Mouse (Mus musculus): ENCODE data around the gene Plscr3.

Plscr3 gene

DNA sequence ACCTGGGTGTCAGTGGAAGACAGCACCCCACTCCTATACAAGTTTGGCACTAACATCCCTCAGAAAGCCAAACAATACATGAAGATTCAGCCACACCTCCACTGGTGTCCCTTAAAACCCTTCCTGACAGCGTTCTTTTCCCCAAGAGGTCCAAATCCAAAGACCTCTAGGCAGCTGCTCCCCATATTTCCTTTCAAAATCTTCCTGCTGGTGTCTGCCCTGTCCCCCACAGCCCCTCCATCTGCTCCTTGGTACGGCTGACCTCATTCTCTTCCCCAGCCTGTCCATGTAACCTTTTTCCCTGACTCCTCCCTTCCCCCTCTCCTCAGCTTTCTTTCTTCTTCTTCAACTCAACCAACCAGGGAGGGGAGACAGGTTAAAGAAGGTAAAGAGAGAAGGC is 22.7 kb upstream of the Plscr3 start:
- no peak for DNase-seq (ENCODE audit: extremely low spot score, low read depth, low spot score)

DNA sequence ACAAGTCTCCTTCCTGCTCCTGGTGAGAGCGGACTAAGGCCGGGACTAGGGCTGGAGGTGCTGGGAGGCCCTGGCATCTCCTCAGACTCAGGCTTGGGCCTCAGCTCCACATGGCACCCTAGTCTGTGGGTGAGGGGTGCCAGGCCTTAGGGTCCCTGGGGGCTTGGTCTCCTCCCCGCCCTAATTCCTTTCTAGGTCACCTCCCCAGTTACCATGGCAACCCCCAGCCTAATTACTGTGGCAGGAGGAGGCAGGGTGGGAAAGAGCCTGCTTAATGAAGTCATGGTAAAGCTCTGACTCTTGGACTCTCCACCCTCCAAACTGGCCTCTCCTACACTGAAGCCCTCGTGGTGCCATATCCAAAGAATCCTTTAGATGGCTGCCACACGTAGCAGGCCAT is 17.3 kb upstream of the Plscr3 start:
- no peak for DNase-seq (ENCODE audit: extremely low spot score, low read depth, low spot score)

DNA sequence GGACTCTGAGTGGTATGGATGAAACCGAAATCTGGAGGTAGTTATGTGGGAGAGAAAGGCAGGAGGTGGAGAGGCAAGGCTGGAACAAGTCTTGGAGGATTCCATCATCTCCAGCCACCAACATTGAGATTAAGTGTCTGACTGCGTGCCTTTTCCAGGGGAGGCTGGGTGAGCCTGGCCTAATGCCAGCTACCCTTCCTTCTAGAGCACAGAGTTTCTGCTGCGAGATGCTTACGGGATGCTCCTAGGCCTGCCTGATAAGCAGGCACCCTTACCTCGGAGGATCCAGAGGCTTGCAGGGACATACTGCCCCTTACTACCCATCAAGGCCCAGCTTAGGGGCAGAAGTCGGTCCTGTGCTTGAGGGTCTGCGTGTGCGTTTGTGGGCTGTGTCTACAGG is 12.6 kb upstream of the Plscr3 start:
- no peak for DNase-seq (ENCODE audit: extremely low spot score, low read depth, low spot score)

DNA sequence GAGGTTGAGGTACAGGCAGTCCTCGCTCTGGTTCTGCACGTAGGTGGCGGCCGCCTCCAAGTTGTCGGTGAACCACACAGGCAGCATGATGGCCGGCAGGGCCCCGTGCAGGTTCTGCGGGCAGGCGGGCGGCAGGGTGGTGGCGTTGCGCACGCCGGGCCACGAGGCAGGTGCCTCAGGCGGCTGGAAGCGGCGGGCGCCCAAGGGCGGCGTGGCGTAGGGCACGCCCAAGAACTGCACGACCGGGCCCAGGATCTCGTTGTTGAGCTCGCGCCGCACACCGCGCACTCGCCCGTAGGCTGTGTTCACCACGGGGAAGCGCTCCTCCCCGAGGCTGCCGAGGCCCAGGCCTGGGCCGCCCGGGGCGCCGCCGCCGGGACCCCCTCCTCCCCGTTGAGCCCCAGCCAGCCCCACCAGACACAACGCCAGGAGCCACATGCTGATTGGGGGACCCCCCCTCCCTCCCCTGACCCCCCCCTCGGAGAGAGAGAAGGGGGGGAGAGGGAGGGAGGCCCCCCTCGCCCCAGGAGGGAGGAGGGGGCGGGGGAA is 12.1 kb upstream of the Plscr3 start:
- no peak for DNase-seq (ENCODE audit: extremely low spot score, low read depth, low spot score)

DNA sequence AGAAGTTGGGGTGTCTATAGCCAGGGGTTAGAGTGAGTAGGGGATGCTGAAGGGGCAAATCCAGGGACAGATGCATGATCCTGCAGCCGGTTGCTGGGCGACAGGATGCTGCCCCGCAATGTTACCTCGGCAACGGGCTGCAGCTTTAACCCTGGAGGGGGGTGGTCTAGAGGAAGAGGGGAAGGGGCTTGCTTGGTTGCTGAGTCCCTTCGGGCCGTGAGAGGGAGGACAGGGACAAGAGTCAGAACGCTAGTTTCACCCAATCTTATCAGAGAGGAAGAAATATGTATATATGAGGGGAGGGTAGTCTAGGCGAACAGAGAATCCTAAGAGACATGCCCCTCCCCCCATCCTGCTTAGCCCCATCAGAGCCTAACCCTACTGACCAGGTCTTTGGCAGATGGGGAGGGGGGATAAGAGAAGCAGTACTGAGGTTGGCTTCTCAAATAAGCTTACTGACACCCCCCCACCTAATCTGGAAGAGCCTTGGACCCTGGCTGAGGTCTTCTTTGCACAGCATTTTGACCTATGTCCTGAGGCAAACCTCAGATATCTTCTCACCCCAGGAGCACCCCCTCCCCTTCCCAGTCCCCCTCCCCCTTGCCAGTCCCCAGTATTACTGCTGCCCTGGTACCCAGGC is 10.7 kb upstream of the Plscr3 start:
- no peak for DNase-seq (ENCODE audit: extremely low spot score, low read depth, low spot score)

DNA sequence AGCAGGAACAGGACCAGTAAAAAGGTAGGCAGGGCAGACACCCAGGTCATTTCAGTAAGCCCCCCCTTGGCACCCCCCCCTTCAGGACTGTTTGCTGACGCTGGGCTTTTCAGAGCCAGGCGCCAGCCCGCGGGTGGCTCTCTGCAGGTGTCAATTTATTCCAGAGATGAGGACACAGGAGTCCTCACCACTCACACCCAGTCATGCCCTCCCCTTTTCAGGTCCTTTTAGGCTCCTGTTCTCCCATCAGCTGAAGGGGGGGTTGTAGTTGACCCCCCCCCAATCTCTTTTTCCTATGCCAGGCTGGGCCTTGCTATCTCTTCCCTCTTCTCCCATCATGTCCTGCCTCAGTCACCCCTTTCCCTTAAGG is 10.2 kb upstream of the Plscr3 start:
- DNase-seq (ENCODE audit: extremely low spot score, low read depth, low spot score) = no peak

DNA sequence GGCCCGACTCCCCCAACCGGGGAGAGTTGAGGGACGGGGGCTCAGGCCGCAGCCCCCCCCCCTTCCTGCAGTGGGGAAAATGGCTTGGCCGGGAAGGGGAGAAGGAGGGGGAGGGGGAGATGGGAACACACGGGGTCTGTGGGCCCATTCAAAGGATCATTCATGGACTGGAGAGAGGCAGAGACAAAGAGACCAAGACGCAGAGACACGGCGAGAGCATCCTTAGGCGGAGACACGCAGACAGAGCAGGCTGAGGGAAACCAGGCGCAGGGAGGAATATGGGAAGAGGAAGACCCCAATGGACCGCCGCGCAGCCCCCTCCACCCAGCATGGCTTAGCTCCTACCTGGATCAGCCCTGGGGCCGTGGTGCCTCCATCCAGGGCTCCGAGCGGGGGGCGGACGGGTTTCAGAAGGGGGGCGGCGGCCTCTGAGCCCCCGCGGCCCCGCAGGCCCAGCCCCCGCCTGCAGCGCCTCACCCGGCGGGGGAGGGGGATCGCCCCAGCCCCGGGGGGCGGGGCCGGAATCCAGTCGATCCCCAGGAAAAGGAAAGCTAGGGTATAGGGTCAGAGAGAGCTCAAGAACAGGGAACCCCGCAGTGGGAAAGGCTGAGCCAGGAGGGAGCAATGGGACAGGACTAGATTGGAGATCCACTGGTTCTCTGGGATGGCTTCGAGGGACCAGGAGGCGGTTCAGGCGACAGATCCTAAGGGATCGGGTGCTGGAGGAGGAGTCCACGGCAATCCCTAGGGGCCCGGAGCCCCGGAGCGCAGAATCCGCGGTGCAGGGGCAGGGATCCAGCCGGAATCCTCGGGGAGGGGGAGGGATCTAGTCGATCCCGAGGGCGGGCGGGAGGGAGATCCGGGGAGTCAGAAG is 9.2 kb upstream of the Plscr3 start:
- no peak for DNase-seq (ENCODE audit: extremely low spot score, low read depth, low spot score)

DNA sequence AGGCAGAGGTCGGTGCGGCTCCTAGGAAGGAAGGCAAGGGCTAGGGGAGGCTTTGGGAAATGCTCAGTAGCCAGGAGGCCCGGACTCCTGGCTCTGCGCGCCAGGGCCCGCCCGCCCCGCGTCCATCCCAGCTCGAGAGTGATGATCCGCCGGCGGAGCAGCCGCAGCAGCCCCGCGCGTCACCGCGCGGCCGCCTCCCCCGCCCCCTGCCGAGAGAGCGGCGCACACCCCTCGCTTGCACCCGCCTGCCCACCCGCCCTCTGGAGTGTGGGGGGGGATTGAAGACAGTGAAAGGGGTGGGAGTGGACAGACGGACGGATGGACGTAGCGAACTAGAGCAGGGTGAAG is 8.6 kb upstream of the Plscr3 start, which contains the start of gene Nlgn2:
TSS of gene Nlgn2 (minus strand) at position 181 of the 348 bp plus-strand sequence.
- no peak for DNase-seq (ENCODE audit: extremely low spot score, low read depth, low spot score)

DNA sequence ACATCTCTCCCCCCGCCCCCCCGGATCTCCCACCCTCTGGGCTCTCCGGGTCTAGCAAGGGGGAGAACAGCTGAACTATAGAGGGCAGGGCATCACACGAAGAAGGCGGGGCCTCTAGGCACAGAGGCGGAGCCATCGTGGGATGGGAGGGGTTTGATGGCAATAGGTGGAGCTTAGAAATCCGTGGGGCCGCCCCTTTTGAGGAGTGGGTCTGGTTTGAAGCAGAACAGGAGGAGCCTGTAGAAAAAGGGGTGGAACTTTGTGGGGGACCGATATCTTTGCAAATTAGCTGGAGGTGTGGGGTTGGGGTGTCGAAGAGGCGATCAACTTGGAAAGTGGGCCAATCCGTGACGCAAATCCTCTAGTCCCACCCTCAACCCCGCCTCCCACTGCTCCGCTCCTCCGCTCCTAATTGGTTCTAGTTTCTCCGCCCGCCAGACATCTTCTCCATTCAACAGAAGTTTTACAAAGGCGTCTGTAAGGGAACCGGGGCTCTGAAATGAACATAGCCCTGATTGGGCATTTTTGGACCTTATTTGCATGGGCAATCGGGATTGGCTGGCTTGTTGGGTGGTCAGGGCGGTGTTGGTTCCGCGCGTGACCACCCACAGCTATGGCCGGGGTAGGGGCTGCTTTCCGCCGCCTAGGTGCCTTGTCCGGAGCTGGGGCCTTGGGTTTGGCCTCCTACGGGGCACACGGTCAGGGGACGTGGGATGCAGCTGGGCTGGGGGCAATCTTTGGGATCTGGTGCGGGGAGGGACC is 8.0 kb upstream of the Plscr3 start, which contains the start of gene Tmem256:
TSS of gene Tmem256 (plus strand) at position 563 of the 762 bp plus-strand sequence.
- peak; percentile 93 for DNase-seq (ENCODE audit: extremely low spot score, low read depth, low spot score)

DNA sequence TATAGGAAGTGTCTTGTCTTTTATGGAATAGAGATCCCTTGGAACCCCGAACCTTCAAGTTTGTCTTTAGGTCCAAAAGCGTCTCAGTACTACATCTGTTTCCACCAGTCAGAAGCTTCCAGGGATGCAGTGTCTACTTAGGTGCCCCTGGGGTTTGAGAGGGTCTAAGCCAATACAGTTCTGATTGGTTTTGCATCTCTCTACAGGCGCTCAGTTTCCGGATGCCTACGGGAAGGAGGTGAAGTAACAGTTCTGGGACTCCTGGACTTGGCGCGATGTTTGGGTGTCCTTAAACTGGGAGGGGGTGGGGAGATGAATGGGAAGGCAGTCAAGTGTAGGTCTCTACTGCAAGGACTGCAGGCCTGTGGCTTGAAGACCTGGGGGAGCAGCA is 7.5 kb upstream of the Plscr3 start:
- no peak for DNase-seq (ENCODE audit: extremely low spot score, low read depth, low spot score)

DNA sequence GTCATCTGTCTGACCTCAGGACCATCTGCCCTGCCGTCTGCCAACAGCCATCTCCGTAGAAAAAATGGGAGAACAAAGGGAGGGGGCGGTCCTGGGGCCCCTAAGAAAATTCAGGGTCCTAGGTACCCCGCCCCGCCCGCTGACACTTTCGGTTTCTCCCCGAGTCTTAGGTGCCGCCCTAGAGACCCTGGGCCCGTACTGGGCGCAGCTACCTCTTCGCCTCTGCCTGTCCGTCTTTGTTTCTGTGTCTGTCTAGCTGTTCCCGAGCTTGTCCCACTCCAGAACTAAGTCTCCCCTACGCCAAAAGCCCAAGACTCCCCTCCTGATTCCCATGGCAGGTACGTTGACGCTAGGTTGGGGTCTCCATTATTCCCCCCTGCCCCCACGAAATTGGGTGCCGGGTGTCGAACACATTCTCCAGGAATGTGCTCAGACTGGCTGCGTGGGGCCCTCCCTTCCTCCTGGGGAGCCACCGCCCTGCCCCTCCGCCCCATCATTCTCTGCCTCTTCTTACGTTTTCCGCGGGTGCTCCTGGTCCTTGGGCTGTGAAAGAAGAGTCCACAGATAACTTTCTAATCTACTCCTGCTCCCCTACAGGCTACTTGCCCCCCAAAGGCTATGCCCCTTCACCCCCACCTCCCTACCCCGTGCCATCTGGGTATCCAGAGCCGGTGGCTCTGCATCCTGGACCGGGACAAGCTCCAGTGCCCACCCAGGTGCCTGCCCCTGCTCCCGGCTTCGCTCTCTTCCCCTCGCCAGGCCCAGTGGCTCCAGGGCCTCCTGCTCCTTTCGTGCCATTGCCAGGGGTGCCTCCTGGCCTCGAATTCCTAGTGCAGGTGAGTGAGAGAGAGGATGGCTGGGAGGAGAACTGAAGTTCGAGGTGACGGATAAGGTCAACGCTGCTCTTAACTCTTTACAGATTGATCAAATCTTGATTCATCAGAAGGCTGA is 837 bp downstream of the Plscr3 start:
- DNase-seq (ENCODE audit: extremely low spot score, low read depth, low spot score) = no peak

DNA sequence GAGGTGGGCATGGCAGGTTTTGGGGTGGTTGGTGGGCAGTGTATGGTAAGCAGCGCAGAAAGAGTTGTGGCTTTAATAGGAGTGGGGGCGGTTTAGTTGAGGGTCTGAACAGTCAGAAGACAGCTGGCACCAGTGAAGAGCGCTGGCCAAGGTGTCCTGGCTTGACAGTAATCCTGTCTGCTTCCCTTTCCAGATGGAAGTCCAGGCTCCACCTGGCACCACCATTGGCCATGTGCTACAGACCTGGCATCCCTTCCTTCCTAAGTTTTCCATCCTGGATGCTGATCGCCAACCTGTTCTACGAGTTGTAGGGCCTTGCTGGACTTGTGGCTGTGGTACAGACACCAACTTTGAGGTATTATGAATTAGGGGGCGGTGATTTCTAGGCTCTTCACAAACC is 1.8 kb downstream of the Plscr3 start:
- no peak for DNase-seq (ENCODE audit: extremely low spot score, low read depth, low spot score)

DNA sequence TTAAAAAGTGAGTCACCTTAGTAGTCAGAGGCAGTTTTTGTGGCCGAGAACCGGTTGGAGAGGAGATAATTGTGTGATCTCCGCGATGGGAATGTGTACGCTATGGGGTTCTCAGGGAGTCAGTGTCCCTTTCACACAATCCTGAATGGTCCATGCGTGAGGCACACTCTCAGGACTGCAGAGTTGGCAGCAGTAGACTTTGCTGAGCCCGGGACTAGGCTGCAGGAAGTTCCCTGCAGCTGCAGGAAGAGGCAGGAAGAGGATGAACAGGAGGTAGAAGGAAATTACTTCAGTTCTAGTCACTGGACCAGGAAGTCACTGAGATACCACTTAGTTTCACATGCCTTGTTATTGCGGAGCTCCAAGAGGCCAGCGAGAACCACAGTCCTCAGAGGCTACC is 3.0 kb downstream of the Plscr3 start:
- DNase-seq (ENCODE audit: extremely low spot score, low read depth, low spot score) = no peak

DNA sequence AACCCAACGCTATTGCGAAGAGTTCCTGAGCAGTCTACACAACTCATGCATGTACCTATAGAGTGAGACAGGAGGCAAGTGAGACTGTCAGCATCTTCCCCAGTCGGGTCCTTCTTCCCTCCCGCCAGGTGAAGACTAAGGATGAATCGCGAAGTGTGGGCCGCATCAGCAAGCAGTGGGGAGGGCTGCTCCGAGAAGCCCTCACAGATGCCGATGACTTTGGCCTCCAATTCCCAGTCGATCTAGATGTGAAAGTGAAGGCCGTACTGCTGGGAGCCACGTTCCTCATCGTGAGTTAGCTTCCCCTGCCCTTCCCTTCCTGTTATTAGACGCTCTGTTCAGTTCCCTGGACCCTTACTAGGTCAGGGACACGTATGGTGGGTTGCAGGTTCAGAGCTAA is 3.7 kb downstream of the Plscr3 start:
- DNase-seq (ENCODE audit: extremely low spot score, low read depth, low spot score) = no peak

DNA sequence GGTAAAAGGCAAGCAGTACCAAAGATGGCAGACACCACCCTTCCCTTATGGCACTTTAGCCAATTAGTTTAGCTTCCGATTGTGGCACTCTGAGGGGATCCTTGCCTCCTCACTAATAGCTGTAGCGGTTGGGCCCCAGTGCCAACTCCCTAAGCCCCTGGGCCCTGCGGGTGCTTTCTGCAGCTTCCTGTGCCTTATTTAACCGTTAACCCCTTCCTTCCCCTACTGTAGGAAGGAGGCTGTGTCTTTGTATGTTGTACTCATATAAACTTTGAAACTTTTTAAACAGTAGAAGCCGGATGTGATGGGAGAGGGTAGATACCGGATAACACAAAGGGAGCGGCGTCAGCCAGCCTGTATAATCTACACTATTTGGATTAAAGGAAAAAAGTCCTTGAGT is 4.6 kb downstream of the Plscr3 start:
- DNase-seq (ENCODE audit: extremely low spot score, low read depth, low spot score) = no peak

DNA sequence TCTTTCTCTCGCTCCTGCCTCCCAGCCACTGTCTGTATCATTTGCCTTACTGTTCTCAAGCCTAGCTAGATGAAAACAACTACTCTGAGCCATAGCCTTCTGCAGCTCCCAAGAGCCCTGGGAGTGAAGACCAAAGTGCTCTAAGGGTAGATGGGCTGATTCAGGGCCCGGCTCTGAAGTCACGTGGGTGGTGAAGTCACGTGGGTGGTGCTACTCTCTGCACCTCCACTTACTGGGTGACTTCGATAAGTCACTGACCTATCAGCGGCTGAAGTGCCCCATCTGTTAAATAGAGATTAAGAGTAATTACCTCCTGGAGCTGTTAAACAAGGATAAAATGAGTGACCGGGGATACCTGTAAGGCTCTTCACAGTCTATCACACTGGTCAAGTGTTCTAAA is 7.8 kb downstream of the Plscr3 start:
- no peak for DNase-seq (ENCODE audit: extremely low spot score, low read depth, low spot score)

DNA sequence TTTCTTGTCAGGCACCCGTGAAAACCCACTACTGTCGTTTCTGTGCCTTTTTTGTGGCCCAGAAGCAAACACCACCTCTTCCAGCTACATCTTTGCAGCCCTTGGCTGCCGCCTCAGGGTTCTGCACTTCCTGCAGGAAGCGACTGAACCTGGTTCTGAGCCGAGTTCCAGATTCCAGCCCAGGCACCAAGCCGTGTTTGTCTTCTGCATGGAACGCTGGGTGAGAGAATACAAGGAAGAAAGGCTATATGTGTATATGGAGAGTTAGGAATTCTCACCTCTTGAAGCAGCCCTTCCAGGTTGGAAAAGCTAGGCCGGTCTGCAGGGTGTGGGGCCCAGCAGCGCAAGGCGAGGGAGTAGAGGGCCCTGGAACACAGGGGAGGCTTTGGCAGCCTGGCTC is 8.5 kb downstream of the Plscr3 start:
- DNase-seq (ENCODE audit: extremely low spot score, low read depth, low spot score) = no peak

DNA sequence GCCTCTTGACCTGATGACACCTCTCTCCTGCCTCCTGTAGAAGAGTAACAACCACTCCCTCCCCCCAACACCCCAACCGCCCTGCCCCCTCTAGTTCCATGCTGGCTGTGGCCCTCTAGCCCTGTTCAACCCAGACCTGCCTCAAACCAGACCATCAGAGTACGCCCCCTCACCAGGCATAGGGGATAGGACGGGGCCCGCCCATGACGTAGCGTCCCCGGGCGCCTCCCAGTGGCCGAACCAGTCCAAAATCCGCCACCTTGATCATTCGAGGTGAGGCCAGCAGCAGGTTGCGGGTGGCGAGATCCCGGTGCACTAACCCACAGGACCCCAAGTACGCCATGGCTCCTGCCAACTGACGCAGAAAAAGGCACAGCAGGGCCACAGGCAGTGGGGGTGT is 9.2 kb downstream of the Plscr3 start:
- DNase-seq (ENCODE audit: extremely low spot score, low read depth, low spot score) = no peak

DNA sequence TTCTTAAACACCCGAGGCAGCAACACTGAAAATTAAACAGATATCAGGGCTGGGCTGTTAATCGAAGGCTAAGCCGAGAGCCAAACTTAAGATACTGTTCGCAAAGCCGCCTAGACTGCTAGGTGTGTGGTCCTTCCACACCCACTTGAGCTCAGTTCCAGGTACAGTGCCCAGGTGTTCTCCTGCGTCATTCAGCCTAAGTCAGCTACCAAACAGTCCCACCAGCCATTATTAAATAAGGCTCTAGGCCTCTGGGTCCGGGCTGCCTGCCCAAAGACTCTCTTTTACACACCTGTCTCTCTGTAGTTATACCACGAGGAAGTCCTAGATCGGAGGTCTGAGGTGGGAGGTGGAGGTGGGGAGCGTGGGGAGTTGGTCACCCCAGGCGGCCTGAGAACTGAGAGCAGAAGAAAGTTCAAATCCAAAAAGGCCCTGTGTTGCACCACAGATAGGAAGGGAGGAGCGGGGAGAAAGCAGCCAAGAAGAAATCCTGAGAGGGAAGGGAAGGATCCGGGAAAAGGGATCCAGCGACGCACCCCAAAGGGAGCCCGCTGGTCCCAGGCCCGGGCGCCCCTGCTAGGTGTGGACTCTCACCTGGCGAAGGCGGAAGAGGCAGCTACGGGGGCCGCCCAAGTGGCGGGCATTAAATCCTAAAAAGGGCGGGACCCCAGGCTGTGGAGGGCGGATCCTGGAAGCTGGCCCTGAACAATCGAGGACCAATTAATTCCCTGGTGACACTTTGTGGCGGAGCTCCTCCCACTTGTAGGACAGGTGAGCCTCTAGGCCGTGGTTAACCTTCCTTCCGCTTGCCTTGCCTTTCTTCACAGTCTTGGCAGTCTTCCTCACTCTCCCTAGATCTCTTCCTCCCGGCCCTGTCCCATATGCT is 12.2 kb downstream of the Plscr3 start, which contains the start of gene Tnk1:
TSS of gene Tnk1 (minus strand) at position 618 of the 886 bp plus-strand sequence.
- DNase-seq (ENCODE audit: extremely low spot score, low read depth, low spot score) = no peak

Data from hindlimb bud, embryonic 11.5 days (tissue).